Comparison of ENCODE assay signal across 10 mouse cellular contexts in genomic region chr13:61241076-61241947, GRCm38 (mm10). TPM values are rescaled to one million over a fixed set of nuclear protein-coding genes. Genes with fewer than 3 reads are reported as not detected.
DNase-seq lines count a peak whose midpoint lies in the region; ATAC-seq lines count a peak whose summit lies in the region.
"Had no signal": no experiment of that assay in that cellular context is flagged by ENCODE, and none has a peak within 500 bp of the region (broad histone marks: within the 10 kb centered on the region; RNA-seq: fewer than 3 reads in every experiment).

No protein-coding gene starts in this region.

- H3K36me3 ChIP-seq in kidney, embryonic 14.5 days (ENCODE audit: control insufficient read depth, insufficient read depth, low read length): no peaks in the 10 kb centered on the region
- no peaks in the 10 kb centered on the region for H3K36me3 ChIP-seq in embryonic facial prominence, embryonic 11.5 days (replicated peaks; ENCODE audit: control insufficient read depth, insufficient read depth, low read depth, low read length)
- no peaks in the 10 kb centered on the region for H3K36me3 ChIP-seq in limb, embryonic 11.5 days (ENCODE audit: control insufficient read depth, insufficient read depth, low read length)
- H3K36me3 ChIP-seq: neural tube, embryonic 13.5 days had no signal

- H3K9me3 ChIP-seq in kidney, embryonic 14.5 days (ENCODE audit: control insufficient read depth, low read length): no peaks in the 10 kb centered on the region
- peaks cover 2% of the 10 kb centered on the region; the same call in 1 of the 2 replicates for H3K9me3 ChIP-seq in embryonic facial prominence, embryonic 11.5 days (replicated peaks; ENCODE audit: control insufficient read depth, low read length)
- H3K9me3 ChIP-seq in limb, embryonic 11.5 days (ENCODE audit: control insufficient read depth, low read length): no peaks in the 10 kb centered on the region; the same call in 1 of the 2 replicates

- 58% methylated on average over 13 of the region's 13 CpGs for WGBS in kidney, embryonic 14.5 days
- 55% methylated on average over 13 of the region's 13 CpGs for WGBS in embryonic facial prominence, embryonic 11.5 days
- 60% methylated on average over 13 of the region's 13 CpGs for WGBS in limb, embryonic 11.5 days

- H3K9ac ChIP-seq in kidney, embryonic 14.5 days (ENCODE audit: low read depth, low read length): no peak overlapping the region
- no peak overlapping the region for H3K9ac ChIP-seq in embryonic facial prominence, embryonic 11.5 days (replicated peaks; ENCODE audit: low read length)
- no peak overlapping the region for H3K9ac ChIP-seq in limb, embryonic 11.5 days (ENCODE audit: low read length)
- H3K9ac ChIP-seq: neural tube, embryonic 13.5 days had no signal

- no peaks in the 10 kb centered on the region for H3K4me1 ChIP-seq in kidney, embryonic 14.5 days (ENCODE audit: control insufficient read depth, insufficient read depth, low read length)
- no peaks in the 10 kb centered on the region for H3K4me1 ChIP-seq in embryonic facial prominence, embryonic 11.5 days (ENCODE audit: control insufficient read depth, insufficient read depth, low read length)
- no peaks in the 10 kb centered on the region for H3K4me1 ChIP-seq in limb, embryonic 11.5 days (ENCODE audit: control insufficient read depth, insufficient read depth, low read length)
- H3K4me1 ChIP-seq: neural tube, embryonic 13.5 days had no signal

- no peaks in the 10 kb centered on the region for H3K27me3 ChIP-seq in kidney, embryonic 14.5 days (ENCODE audit: control insufficient read depth, insufficient read depth, low read length)
- H3K27me3 ChIP-seq in embryonic facial prominence, embryonic 11.5 days (ENCODE audit: control insufficient read depth, insufficient read depth, low read length): no peaks in the 10 kb centered on the region
- no peaks in the 10 kb centered on the region for H3K27me3 ChIP-seq in limb, embryonic 11.5 days (ENCODE audit: control insufficient read depth, insufficient read depth, low read length)
- H3K27me3 ChIP-seq: neural tube, embryonic 13.5 days had no signal

- H3K4me2 ChIP-seq in kidney, embryonic 14.5 days (replicated peaks; ENCODE audit: low read depth, low read length): no peak overlapping the region
- no peak overlapping the region for H3K4me2 ChIP-seq in embryonic facial prominence, embryonic 11.5 days (ENCODE audit: low read depth, low read length)
- H3K4me2 ChIP-seq in limb, embryonic 11.5 days (ENCODE audit: low read depth, severe bottlenecking): no peak overlapping the region
- H3K4me2 ChIP-seq: neural tube, embryonic 13.5 days had no signal

- ATAC-seq in kidney, embryonic 14.5 days (ENCODE audit: low FRiP score, low TSS enrichment): no peak
- no peak for ATAC-seq in embryonic facial prominence, embryonic 11.5 days (replicated peaks; ENCODE audit: insufficient number of reproducible peaks, low FRiP score, low TSS enrichment, low read depth)
- no peak for ATAC-seq in limb, embryonic 11.5 days (ENCODE audit: insufficient number of reproducible peaks, low FRiP score, low TSS enrichment, low read depth)

- H3K4me3 ChIP-seq in kidney, embryonic 14.5 days (ENCODE audit: low read length): no peak overlapping the region
- no peak overlapping the region for H3K4me3 ChIP-seq in embryonic facial prominence, embryonic 11.5 days (ENCODE audit: low read depth, low read length)
- H3K4me3 ChIP-seq in limb, embryonic 11.5 days (ENCODE audit: low read depth, low read length): no peak overlapping the region
- H3K4me3 ChIP-seq: erythroblast, embryonic 14.5 days; neural tube, embryonic 13.5 days had no signal

- DNase-seq in kidney, adult 18-20 months: peak; percentile 61
- peak; percentile 27 for DNase-seq in adrenal gland, adult 2 months
- peak; percentile 51 for DNase-seq in embryonic facial prominence, embryonic 11.5 days (ENCODE audit: low spot score)
- DNase-seq in kidney, adult 8-10 months: peak; percentile 32 to 67
- peak; percentile 66 for DNase-seq in limb, embryonic 11.5 days (ENCODE audit: low spot score)
- peak; percentile 16 for DNase-seq in ovary, postnatal 36 days (ENCODE audit: low spot score)
- peak; percentile 57 for DNase-seq in thymus, postnatal 25 days

- no peak overlapping the region for H3K27ac ChIP-seq in kidney, embryonic 14.5 days (ENCODE audit: low read depth, low read length)
- H3K27ac ChIP-seq in embryonic facial prominence, embryonic 11.5 days (replicated peaks; ENCODE audit: low read depth, low read length): no peak overlapping the region
- no peak overlapping the region for H3K27ac ChIP-seq in limb, embryonic 11.5 days (replicated peaks; ENCODE audit: low read depth, low read length)
- H3K27ac ChIP-seq: neural tube, embryonic 13.5 days had no signal

RNA-seq across cellular contexts. Expression of gene Cts8, which starts 13.8 kb away (rescaled TPM):
- polyA plus RNA-seq in kidney, embryonic 14.5 days (2014; fragmentation: Nextera tagmentation; extraction: Ambion mirVana): not detected in 2 replicates
- not detected for total RNA-seq in adrenal gland, adult 2 months (2021)
- not detected in 2 replicates for polyA plus RNA-seq in adrenal gland, adult 2 months (2012; rRNA removed)
- not detected in 2 replicates for polyA plus RNA-seq in embryonic facial prominence, embryonic 11.5 days (2014; fragmentation: Nextera tagmentation; extraction: Ambion mirVana)
- not detected in 2 replicates for polyA plus RNA-seq in limb, embryonic 11.5 days (2014; fragmentation: Nextera tagmentation; extraction: Ambion mirVana)
- polyA plus RNA-seq: erythroblast, embryonic 14.5 days; neural tube, embryonic 13.5 days had no signal

RNA-seq across cellular contexts. Expression of gene Cts6, which starts 38.1 kb away (rescaled TPM):
- not detected in 2 replicates for polyA plus RNA-seq in kidney, embryonic 14.5 days (2014; fragmentation: Nextera tagmentation; extraction: Ambion mirVana)
- not detected for total RNA-seq in adrenal gland, adult 2 months (2021)
- not detected in 2 replicates for polyA plus RNA-seq in adrenal gland, adult 2 months (2012; rRNA removed)
- polyA plus RNA-seq in embryonic facial prominence, embryonic 11.5 days (2014; fragmentation: Nextera tagmentation; extraction: Ambion mirVana): not detected in 2 replicates
- polyA plus RNA-seq in limb, embryonic 11.5 days (2014; fragmentation: Nextera tagmentation; extraction: Ambion mirVana): not detected in 2 replicates
- polyA plus RNA-seq: erythroblast, embryonic 14.5 days; neural tube, embryonic 13.5 days had no signal

RNA-seq across cellular contexts. Expression of gene Gm49398, which starts 47.3 kb away (rescaled TPM):
- not detected in 2 replicates for polyA plus RNA-seq in kidney, embryonic 14.5 days (2014; fragmentation: Nextera tagmentation; extraction: Ambion mirVana)
- not detected for total RNA-seq in adrenal gland, adult 2 months (2021)
- polyA plus RNA-seq in adrenal gland, adult 2 months (2012; rRNA removed): not detected in 2 replicates
- not detected in 2 replicates for polyA plus RNA-seq in embryonic facial prominence, embryonic 11.5 days (2014; fragmentation: Nextera tagmentation; extraction: Ambion mirVana)
- polyA plus RNA-seq in limb, embryonic 11.5 days (2014; fragmentation: Nextera tagmentation; extraction: Ambion mirVana): not detected in 2 replicates
- polyA plus RNA-seq: erythroblast, embryonic 14.5 days; neural tube, embryonic 13.5 days had no signal

Comparison
In these comparisons a context has a peak if more than half of its experiments do, and no peak if none do; other contexts are left out.
1. DNase-seq: peak in every context shown above with its lines; median percentile 66 in limb, embryonic 11.5 days; 61 in kidney, adult 18-20 months; 57 in thymus, postnatal 25 days; 51 in embryonic facial prominence, embryonic 11.5 days; 50 in kidney, adult 8-10 months; 27 in adrenal gland, adult 2 months; 16 in ovary, postnatal 36 days.